Mouse (Mus musculus): ENCODE measurements at regions not wholly inside any gene's neighbourhood (a gene's known extent, or its start where the extent isn't known, plus 50 kb on each side); places are given as distances from the start of the nearest gene placed in this dataset.
A peak's percentile ranks its signal among the peaks of the same experiment; 100 is the strongest.

DNA sequence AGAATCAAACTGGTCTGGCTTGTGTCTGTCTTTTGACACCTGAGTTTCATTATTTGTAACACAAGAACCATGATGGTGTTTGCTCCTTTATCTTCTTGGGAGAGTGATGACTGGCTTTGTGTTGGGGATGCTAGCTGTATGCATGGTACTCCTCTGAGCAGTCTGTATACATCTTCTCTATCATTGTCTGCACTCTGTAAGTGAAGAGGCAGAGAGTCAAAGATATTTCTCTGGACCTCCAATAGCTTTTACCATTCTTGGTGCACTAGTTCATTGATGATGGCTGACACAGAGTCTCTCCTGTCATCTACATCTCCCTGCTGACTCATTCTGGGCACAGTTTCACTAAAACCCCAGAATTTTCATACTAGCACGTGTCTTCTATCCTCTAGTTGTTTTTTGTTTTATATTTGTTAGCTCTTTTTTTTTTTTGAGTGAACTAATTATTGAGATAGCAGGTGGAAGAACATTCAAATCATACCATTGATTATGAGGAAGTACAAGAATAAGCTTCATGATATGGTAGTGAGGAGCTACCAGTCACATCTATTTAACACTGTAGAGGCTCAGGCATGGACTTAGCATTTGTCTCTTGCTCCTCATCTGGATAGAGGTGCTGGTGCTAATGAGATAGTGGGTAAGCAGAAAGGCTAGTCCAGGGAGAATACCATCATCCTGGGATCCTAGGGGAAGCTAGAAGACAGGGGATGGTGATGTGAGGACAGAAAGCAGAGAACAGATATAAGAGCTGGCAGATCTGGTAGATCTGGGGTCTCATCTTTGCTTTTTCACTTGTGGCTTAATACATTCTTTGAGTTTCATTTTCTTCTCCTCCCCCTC lies 1402.9 kb upstream of the A1bg start:
- DNase-seq: no peak

DNA sequence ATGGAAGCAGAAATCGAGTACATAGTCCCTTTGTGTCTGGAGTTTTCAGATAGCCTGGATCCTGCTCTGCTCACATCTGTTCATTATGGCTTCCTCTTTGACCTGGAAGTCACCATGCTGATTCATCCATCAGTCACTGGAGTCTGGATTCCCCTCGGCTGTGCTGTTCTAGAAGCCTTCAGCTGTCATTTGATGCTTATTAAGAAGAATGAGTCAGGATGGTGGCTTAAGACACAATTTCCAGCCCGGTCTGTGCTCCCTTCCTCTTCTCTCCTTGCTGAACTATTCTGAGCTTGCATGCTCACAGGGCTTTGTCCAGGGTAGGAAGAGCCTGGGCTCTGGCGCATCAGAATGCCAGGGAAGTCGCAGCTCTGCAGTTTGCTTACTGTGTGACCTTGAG lies 1398.2 kb upstream of the A1bg start:
- DNase-seq: no peak

DNA sequence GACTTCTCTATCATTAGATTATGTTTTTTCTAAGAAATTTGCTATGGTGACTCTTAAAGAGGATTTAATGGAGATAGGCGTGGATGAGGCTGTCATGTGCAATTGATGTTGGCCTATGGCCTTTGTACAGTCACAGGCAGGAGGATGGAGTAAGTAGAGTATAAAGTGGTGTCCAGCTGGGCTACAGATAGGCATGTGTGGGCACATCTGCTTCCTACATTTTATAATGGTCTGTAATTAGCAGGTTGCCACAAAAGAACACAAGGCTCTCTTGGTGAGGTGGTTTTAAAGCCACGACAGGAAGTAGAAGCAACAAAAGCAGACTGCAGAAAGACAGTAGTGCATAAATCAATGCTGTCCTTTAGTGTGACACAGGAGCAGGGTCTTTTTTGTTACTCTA lies 1391.6 kb upstream of the A1bg start:
- DNase-seq: no peak

DNA sequence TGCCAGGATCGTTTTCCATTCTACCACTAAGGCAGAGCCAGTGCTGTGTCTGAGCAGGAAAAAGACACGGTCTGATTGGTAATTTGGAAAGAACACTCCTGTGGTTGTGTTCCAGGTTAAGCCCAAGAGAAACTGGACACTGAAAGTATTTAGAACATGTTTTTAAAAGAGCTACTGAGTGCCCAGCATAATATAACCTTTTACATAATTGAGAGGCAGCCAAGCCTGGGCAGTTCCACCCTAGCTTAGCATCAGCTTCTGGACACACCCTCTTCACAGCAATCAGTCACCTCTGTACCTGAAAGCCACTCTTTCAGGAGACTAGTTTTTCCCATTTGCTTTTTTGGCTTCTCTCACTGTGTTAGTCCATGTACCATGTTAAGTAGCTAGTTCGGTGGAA lies 1379.4 kb upstream of the A1bg start:
- DNase-seq: no peak

DNA sequence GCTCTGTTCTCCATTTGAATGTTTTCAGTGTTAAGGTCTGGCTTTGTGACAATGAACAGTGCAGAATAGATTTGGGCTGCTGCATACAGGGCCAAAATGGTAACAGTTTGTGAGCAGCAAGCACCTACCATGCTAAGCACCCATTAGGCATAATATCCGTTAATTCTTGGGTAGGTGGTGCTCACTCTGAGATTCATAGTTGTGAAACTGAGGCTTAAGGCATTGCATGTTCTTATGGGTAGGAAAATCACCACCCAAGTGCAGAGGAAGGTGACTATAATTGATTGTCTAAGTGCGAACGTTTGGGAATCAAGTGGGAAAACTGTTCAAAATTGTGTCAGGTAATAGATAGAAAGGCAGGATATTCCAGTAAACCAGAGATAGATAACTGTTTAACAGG lies 1378.8 kb upstream of the A1bg start:
- DNase-seq: no peak

DNA sequence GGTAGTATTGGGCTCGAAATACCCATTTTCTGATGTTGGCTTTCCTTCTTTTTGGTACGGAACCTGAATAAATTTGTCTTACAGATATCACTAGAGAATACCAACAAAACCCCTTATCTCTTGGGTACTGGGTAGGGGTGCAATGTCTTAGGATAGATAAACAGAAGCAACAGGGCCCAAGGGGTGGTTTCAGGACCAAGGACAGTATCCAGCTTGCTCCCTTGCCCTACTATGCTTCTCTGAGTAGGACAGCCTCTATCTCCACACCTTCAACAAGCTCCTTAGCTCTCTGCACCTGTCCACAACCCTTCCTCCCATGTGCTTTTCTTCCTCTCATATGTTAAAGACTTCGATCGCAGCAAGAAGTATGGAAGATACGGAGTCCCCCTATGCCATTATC lies 1374.3 kb upstream of the A1bg start:
- DNase-seq: no peak

DNA sequence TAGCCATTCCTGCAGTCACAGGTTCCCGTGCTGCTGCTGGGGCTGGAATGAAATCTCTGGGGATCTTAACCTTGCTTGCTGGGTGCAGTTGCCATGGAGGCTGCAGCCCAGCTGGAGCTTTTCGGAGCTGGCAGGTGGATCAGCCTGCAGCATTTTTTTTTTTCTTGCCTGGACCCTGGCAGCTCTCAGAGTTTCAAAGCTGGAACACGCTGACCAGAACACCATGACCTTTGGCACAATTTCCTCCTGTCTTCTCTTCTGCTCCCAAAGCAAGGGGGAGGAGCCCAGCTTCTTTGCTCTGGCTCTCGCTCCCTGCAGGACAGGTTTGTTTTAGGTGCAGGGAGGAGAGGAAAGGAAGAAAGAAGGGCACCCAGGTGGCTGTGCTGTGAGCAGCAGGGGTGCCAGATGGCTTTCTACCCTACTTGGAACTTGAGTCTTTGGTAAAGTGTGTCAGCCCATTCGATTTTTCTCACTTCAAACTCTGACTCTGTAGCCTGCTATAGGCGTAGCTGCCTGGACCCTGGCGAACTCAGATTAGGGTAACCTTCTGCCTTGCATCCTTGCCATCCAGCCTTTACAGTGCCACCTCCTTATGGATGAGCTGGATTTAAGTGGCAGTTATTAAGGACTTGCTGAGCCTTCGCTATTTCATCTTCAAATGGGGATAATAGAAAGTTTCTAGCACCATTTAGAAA lies 1372.6 kb upstream of the A1bg start:
- peak; percentile 34 to 36 for DNase-seq

DNA sequence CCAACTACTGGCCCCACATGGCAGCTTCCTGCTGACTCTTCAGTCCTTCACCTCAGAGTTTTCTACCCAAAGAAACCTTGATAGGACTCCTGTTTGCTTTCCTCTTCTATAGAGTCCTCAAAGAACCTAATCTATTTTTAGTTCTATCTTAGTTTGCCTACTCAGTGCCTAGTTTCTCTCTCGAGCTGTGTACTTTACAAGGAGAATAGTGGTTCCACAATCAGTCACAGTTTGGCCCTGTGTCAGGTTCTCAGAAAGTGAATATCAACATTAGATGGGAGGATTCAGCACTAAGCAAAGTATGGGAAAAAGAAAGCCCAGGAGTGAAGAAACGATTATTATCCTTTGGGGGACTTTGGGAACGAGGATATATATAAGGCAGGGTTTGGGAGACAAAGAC lies 1372.0 kb upstream of the A1bg start:
- no peak for DNase-seq

DNA sequence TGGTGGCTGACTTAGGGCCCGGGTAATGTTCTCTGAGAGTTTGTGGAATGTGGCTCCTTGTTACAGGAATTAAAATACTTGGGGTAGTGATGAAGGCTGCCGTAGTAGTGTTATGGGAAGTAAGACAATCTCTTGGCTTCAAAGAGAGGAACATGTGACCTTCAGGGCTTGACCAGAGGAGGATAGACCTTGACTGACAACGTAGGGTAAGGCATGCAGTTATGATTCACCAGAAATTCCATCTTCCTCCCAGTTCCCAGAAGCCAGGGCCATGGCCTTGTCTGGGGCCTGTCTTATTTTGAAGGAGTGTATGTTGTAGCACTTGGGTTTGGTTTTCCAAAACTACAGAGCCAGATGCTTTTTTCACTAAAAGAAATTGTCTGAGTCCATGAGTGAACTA lies 1370.1 kb upstream of the A1bg start:
- DNase-seq: no peak

DNA sequence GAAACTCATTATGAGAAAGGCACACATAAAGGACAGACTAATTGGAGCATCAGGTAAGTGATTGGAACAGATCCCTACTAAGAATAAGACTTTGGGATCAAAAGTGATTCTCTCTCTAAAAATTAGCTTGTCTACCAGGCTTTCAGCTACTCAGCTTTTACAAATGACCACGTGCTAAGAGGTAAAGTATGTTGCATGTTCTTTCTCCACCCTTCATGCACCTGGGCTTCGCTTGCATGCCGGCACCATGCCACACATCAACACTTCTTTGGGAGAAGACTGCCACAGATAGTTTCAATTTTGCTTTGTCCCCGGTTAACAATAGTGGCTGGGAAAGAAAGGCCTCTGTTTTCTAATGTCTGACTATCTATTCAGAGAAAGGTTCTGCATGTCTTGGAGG lies 1367.9 kb upstream of the A1bg start:
- no peak for DNase-seq

DNA sequence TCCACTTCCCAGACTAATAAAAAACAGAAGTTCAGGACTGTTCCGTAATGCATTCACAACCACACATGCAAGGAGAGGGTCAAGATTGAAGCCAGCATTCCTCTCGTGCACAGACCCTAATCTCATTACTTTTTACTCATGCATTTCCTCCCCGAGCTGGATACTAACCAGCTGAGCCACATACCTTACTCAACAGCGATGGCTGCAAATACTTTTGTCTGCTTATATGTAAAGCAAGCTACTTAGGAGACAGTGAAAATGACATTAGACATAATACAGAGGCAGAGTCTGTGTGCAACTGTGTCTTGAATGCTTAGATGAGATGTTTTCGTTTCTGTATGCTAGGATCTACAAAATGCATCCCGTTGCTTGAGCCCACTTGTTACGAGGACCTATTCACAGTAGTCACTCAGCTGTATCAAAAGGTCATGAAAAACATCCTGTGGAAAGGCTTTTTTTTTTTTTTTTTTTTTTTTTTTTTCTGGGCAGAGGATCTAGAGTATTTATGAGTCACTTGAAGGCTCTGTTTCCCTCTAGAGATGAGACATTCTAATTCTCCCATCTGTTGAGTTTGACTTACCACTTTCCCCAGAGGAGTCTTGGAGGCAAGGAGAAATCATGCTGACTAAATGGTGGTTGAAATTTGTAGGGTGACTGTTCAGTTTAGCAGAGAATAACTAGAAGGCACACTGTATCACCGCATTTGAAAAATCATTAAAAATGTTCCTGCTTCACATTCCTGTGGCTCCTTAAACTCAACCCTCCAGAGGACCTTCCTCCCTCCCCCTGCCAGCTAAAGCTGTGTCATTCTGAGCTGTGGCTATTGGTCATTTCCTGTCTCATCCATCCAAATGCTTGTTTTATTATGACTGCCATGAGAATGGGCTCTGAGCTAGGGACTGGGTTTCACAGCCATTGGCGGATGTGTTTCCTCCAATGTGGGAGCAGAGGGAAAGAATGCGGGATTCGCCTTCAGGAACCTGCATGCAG lies 1364.1 kb upstream of the A1bg start:
- no peak for DNase-seq

DNA sequence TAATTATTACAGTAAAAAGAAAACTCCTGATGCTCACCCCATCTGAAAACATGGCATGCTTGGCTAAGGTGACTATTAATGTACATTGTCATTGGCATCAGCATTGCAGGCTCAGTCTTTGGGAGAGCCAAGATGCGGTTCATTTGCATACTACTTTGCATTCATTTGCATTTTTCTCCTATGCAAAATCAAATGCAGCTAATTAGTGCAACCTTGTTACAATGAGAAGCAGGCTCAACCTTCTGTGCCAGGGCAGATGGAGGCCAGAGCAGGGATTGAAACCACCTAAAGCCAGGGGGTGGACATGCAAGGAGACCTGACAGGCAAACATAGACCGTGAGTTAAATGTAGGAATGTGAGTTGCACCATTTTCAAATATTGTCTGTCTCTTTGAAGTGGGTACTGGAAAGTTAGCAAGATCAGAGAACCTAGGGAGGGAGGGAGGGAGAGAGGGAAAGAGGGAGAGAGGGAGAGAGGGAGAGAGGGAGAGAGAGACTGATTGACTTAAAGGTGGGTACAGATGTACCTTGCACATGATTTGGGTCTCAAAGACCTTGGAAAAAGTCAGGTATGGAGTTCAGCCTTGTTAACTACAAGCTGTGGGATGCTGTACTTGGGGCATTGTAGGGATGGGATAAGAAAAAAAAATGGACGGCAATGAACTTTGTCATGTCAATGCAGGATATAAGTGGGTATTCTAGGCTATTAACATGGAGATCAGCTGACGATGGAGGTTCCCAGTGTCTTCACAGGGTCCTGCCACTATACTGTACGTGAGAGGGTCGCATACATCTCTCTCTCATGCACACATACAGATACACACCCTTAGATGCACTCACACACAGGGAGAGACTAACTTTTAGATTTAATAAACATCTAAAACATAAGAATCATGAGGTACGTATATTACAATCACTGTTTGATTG lies 1362.1 kb upstream of the A1bg start:
- DNase-seq: no peak

DNA sequence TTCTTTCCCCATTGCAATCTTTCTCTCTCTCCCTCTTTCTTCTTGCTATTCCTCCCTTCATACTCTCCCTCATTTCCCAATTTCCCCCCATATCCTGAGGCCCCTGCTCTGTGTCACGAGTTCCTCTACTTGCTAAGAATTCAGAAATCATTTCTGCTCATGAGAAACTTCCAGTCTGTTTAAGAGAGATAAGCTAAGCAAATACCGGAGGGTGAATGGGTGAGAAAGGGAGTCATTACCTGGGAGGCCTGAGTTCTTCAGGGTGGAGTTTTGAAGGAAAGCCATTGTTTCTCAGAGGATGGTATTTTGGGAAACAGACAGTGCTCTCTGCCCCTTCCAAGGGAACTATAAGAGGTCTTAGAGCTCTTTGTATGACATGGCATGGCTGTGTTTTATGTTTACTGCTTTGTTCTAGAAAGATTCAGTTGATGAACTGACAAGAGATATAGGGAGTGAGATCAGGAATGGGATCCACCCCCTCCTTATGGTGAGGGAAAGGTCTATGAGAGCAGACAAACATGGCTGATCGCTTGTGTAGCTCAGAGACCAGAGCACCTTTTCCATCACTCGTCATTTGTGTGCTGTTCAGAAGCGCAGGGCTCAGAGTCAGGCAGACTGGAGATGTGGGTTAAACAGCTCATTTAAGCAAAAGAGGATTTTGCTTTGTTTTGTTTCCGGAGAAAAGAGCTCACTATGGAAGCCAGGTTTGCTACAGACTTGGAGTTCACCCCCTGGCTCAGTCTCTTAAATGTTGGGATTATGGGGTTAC lies 1361.0 kb upstream of the A1bg start:
- no peak for DNase-seq

DNA sequence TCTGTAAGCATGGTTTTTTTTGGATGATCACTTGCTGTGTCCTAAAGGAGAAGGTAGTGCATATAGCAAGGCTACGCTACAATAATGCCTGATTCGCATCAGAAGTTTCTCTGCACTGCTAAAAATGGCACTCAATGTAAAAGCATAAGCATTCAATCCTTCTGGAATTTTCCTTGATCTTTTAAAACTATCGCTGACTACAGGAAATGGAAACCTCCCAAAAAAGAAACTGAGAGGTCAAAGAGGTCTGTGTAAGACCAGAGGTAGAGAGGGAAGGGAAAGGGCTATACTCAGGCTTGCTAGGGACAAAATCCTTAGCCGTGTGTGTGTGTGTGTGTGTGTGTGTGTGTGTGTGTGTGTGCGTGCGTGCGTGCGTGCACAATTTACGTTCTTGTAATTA lies 1359.8 kb upstream of the A1bg start:
- no peak for DNase-seq

DNA sequence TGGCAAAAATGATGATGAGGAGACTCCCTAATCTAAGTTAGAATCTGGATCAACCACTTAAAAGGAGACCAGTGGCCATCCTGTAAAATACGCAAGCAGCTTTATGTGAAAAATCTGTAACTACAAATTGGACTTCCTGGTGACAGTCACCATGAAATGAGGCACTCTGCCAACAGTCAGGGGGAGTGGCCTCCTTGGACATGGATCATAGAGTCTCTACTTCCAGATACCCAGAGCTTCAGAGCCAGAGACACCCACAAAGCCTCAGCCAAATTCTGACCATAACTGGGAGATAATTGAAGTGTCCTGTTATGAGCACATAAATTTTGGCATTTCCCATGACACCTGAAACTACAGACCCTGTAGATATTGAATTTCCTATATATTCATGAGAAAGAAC lies 1359.3 kb upstream of the A1bg start:
- no peak for DNase-seq

DNA sequence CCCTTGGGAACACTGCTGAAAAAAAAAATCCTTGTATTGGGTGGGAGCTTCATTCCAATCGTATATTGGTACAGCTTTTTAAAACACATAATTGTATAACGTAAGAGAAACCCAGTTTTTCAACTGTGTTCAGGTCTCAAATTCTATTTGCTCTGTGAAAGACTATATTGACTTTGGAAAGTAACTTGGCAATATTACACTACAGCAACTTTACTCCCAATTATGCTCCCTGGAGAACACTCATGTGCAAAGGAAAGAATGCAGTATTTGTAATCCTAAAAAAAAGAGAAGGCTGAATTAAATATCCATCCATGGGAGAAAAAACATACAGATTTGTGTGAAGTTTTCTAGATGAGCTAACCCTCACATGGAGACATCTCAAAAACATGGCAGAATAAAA lies 1356.7 kb upstream of the A1bg start:
- DNase-seq: no peak

DNA sequence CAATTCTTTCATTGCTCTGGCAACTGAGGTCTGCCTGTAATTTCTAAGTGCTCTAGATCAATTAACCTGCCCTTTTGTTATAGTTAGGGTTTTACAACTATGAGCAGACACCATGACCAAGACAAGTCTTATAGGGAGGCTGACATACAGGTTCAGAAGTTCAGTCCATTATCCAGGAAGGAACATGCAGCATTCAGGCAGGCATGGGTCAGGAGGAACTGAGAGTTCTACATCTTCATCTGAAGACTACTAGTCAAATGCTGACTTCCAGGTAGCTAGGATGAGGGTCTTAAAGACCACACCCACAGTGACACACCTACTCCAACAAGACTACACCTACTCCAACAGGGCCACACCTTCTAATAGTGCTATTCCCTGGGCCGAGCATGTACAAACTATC lies 1352.0 kb upstream of the A1bg start:
- DNase-seq: no peak

DNA sequence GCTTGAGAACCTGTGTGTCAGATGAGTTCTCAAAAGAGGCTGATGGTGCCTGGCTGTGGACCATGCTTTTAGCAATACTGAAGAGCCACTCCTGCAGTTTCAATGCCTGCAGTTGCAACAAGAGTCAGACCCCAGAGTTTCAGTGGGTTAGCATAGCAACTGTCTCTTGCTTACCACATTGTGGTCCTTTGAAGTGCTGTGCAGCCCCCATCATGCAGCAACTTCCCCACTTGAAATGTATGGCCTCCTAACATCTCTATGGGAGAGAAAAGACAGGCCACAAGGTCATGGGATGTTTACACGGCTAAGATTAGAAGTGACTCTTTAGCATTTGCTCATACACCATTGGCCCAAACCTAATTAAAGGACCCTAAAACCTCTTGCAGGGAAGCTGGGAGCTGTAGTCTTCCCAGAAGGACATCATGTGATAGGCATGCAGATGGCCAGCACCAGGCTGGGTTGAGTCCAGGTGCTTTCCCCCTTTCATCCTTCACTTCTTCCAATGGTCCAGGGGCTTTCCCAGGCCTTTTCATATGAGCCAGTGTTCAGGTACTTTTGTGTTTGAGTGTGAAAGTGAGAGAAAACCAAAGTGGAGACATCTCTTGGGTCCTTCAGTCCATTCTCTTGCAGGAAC lies 1351.2 kb upstream of the A1bg start:
- DNase-seq: no peak

DNA sequence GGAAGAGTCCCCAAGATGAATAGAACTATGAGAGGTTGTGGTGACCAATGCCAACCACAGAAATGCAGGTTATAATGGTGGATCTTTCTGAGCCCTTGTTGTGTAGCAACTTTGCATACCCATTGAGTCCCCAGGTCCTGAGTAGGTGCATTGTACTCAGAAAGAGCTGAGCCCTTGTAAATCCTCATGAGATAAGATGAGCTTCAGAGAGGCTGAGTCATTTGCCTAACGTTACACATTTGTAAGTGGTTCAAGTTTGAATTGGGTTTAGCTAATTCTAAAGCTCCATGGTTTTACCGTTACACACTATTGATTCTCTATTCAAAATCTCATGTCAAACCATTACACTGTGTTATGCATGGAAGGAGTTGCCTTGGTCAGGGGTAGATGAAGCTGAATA lies 1349.9 kb upstream of the A1bg start:
- DNase-seq: no peak

DNA sequence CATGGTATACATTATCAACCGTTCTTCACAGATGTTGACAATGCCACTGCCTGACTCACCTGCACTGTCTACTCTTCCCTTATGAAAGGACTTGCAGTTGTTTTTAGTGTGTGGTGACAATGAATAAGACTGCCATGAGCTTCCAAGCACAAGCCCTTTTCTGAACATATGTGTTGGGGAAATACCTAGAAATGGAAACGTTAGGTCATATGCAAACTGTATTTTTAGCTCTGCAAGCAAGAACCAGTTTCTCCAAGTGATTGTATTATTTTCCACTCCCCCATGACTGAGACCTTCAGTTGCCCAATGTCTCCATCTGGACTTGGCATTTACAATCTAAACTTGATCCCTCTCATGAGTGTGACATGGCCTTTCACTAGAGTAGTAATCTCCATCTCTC lies 1348.6 kb upstream of the A1bg start:
- no peak for DNase-seq

DNA sequence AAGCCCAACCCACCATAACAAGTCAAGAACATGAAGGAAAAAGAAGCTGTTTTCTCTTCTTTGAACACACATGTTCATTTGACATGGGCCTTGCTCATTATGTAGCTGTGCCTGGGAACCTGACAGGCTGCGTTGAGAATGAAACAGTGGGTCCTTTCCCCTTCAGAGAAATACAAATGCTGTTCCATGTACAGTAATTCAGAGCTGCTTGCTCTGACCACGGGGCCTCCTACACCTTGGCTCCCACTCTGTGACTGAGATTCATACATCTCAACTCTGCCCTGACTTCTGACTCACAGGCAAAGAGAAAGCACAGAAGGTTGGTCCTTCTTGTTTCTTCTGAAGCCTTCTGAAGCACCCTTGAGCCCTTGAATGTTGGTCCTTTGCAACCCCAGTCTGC lies 1345.4 kb upstream of the A1bg start:
- DNase-seq: no peak

All from cerebellum, adult 18-20 months (tissue).